Mouse (Mus musculus) heart, postnatal 36 days (tissue): ENCODE data around the gene Zfp281. TPM values are rescaled to one million over a fixed set of nuclear protein-coding genes. Genes with fewer than 3 reads are reported as not detected.

Experiments used
- DNase-seq, 2 experiments: peaks; one replicate each; pipeline ENCODE4 v3.0.0; 2021 to 2022
- intact Hi-C: fragments of 180-260 bp; cut with DNase I; formaldehyde crosslinking; loops from one replicate; pipeline ENCODE4 v1.15.1; 2025
- total RNA-seq, 2 experiments: library from RNA; stranded (reverse); gene quantifications; 2 replicates each; pipeline ENCODE4 v1.2.3; 2021

Gene Zfp281
- total RNA-seq, 2 experiments from 2014 or later, result 10.1 to 11.4 TPM

GRCm38 (mm10) chr1:136676445-136676755 lies 51.7 kb downstream of the Zfp281 start:
- intact Hi-C loops, result no loop called here
- no peak for DNase-seq

- intact Hi-C loops, result no loop called here
- no peak for DNase-seq
Observed at GRCm38 (mm10) chr1:136677847-136678325, 53.2 kb downstream of the Zfp281 start.

- no peak for DNase-seq
- intact Hi-C loops, result no loop called here
Observed at GRCm38 (mm10) chr1:136678836-136679235, 54.1 kb downstream of the Zfp281 start.

Other genes with a start within 250 kb of the Zfp281 start
- 10 to 100 TPM; 11.9 to 14.2 TPM for gene Ddx59, start 209.6 kb upstream of the Zfp281 start, total RNA-seq
- under 1 TPM; 0.22 to 0.25 TPM for gene Kif14, start 158.6 kb upstream of the Zfp281 start, total RNA-seq